Mouse (Mus musculus) heart, postnatal 25 days (tissue): ENCODE data around the gene Miga1. TPM values are rescaled to one million over a fixed set of nuclear protein-coding genes. Genes with fewer than 3 reads are reported as not detected.

ENCODE experiments used
- total RNA-seq, 2 experiments: library from RNA; stranded (reverse); gene quantifications; 2 replicates each; pipeline ENCODE4 v1.2.3; 2021

Gene Miga1
- total RNA-seq, 2 experiments from 2014 or later, result 9.6 to 10.3 TPM

Other genes with a start within 250 kb of the Miga1 start
- 1 to 10 TPM; 3.6 to 4.0 TPM for gene Gipc2, start 174.2 kb downstream of the Miga1 start, total RNA-seq
- 100 to 1,000 TPM in 1 of 2 experiments, 10 to 100 TPM in 1; 87.8 to 113 TPM for gene Dnajb4, start 130.1 kb downstream of the Miga1 start, total RNA-seq
- gene Fubp1, start 130.0 kb downstream of the Miga1 start, total RNA-seq, result 10 to 100 TPM; 54.6 to 58.4 TPM
- gene Nexn, start 74.1 kb downstream of the Miga1 start, total RNA-seq, result 100 to 1,000 TPM; 324 to 334 TPM
- gene Usp33, start 6.1 kb upstream of the Miga1 start, total RNA-seq, result 10 to 100 TPM; 22.3 to 25.2 TPM
- gene Zzz3, start 55.1 kb upstream of the Miga1 start, total RNA-seq, result 10 to 100 TPM; 22.8 to 23.5 TPM